Mouse (Mus musculus) liver, adult 2 months (tissue): ENCODE results near the gene Il1f6.
"Not testable (repeated sequence)": the region's sequence is repeated elsewhere in the genome, so short reads cannot be mapped to it uniquely, and the experiment has no call there.

Source experiments
- CTCF ChIP-seq: fragments of 200-500 bp; IDR thresholded peaks from 2 replicates; pipeline ENCODE4 v1.5.1; 2011; ENCODE audit warnings: low read depth, low read length, control low read depth
- POLR2A ChIP-seq: fragments of 200-500 bp; IDR thresholded peaks from 2 replicates; pipeline ENCODE4 v1.6.1; 2011; ENCODE audit warnings: low read length, control low read depth; ENCODE audit not compliant: insufficient read depth; ENCODE audit errors: extremely low read depth

- TF ChIP-seq POLR2A, CTCF: not testable (repeated sequence)
Observed at GRCm38 (mm10) chr2:24184092-24184491, 31.1 kb upstream of the Il1f6 start.
